Mouse (Mus musculus) megakaryocyte, embryonic 14.5 days (primary cell): ENCODE data around the gene Slc4a1. TPM values are rescaled to one million over a fixed set of nuclear protein-coding genes. Genes with fewer than 3 reads are reported as not detected.

Experiments used
- H3K27me3 ChIP-seq: replicated peaks from 2 replicates; pipeline ENCODE3; 2012; ENCODE audit warnings: inconsistent platforms
- H3K36me3 ChIP-seq: replicated peaks from 2 replicates; pipeline ENCODE3; 2012; ENCODE audit warnings: low read length, inconsistent platforms, mixed read lengths
- H3K4me1 ChIP-seq: 2 replicates; pipeline ENCODE4 v1.6.1; 2012; ENCODE audit warnings: inconsistent platforms
- H3K4me3 ChIP-seq: replicated peaks from 2 replicates; pipeline ENCODE3; 2012; ENCODE audit warnings: moderate library complexity, mild to moderate bottlenecking, inconsistent platforms
- H3K9me3 ChIP-seq: 2 replicates; pipeline ENCODE4 v1.6.1; 2012; ENCODE audit warnings: inconsistent platforms
- FLI1 ChIP-seq: IDR thresholded peaks from 2 replicates; pipeline ENCODE4 v1.6.1; 2012; ENCODE audit warnings: low read length, inconsistent platforms, mixed read lengths
- GATA1 ChIP-seq: IDR thresholded peaks from 3 replicates; pipeline ENCODE4 v1.6.1; 2012; ENCODE audit warnings: mixed read lengths, low read length, inconsistent platforms, borderline replicate concordance
- polyA plus RNA-seq: library from polyadenylated mRNA; stranded (reverse); fragments of >175 nt; gene quantifications from 2 replicates; pipeline ENCODE4 v1.2.3, GENCODE M21; 2012; ENCODE audit warnings: low replicate concordance; ENCODE audit not compliant: insufficient read depth

Gene Slc4a1
- polyA plus RNA-seq, 1 experiment: 0.13 TPM

DNA sequence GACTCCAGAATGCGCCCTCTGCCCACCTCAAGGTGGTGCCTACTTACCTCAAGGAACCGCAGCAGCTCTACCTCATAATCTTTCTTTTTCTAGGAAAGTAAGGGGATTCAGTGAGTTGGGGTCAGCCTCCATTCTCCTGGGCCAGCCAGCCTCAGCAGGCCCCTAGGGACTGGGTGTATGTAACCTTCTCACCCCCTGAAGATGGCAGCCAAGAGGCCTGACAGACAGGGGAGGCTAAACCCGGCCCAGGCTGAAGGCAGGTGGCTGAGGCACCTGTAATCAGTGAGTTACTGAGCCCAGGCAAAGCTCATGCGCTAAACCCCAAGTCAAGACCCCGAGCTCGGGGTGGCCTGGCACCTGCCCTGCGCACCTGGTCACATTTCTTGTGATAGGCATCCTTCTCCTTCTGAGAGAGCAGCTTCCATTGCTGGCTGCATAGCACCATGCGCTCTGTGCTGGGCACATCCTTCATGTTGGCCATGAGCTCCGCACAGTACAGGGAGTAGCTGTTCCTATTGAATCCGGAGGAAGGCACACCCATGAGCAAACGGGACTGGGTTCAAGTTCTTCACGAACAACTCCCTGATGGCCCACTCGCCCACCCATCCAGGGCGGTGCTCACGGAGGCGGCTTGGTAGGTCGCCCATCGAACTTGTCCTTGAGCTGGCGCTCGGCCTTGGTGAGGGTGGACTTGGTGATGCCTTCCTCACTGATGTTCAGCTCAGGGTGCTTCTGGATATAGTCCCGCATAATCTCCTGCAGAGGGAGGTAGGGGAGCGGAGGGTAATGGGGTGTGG lies 56.0 kb downstream of the Slc4a1 start:
- Histone ChIP-seq H3K27me3 (no peaks in the 10 kb centered on the region), H3K4me3 (peak overlapping the region; percentile 89), H3K4me1 (peaks cover 86% of the 10 kb centered on the region), H3K36me3 (peaks cover 96% of the 10 kb centered on the region), H3K9me3 (no peaks in the 10 kb centered on the region)
- no peak for TF ChIP-seq FLI1
- TF ChIP-seq GATA1: no peak

- Histone ChIP-seq H3K9me3 (no peaks in the 10 kb centered on the region), H3K4me1 (peaks cover 76% of the 10 kb centered on the region), H3K4me3 (peak overlapping the region; percentile 89), H3K27me3 (no peaks in the 10 kb centered on the region), H3K36me3 (peaks cover 89% of the 10 kb centered on the region)
- TF ChIP-seq FLI1: no peak; the same call in 1 of the 2 replicates
- TF ChIP-seq GATA1: no peak
These were observed 57.0 kb downstream of the Slc4a1 start for GRCm38 (mm10) chr11:102308979-102309378.

DNA sequence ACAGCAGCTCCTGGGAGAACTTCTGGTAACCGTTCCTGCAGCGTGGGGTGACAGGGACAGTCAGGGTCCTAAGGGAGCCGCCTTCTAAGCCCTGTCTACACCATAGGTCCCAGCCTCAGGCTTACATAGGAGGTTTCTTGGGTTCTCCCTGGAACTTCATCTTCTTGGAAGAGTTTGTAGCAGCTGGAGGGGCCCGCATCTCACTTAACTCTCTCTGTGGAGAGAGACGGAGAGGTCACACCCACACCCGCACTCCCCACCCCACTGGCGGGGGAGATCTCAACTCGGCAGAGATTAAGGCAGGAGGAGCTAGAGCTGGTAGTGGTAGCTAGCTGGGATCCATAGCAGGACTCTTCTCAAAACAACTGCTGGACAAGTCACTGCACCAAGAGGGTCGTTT lies 57.9 kb downstream of the Slc4a1 start:
- H3K9me3 ChIP-seq: no peaks in the 10 kb centered on the region
- no peak overlapping the region for H3K4me3 ChIP-seq
- no peaks in the 10 kb centered on the region for H3K27me3 ChIP-seq
- peaks cover 69% of the 10 kb centered on the region for H3K4me1 ChIP-seq
- peaks cover 80% of the 10 kb centered on the region for H3K36me3 ChIP-seq
- TF ChIP-seq GATA1 (no peak), FLI1 (no peak)

GRCm38 (mm10) chr11:102305359-102305758 lies 60.6 kb downstream of the Slc4a1 start:
- no peak overlapping the region for H3K4me3 ChIP-seq
- H3K36me3 ChIP-seq: peaks cover 53% of the 10 kb centered on the region
- no peaks in the 10 kb centered on the region for H3K27me3 ChIP-seq
- TF ChIP-seq GATA1: no peak
- TF ChIP-seq FLI1: no peak
- no peaks in the 10 kb centered on the region for H3K9me3 ChIP-seq
- peaks cover 49% of the 10 kb centered on the region for H3K4me1 ChIP-seq

DNA sequence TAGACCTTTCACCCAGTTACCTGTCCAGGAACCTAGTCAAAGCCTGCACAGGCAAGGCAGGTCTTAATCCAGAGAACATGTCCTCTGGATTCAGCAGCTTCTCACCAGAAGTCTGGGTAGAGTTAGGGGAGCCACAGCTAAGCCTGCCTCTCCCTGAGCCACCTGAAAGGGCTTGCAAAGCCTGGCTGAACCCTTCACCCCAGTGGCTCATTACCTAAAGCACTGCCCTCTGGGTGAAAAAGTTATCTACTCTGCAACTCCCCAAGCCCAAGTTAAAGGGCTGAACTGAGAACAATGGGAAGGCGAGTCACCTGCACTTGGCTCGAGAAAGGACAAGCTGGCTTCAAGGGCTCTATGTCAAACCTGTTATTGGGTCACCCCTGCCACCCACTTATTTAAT lies 61.9 kb downstream of the Slc4a1 start:
- H3K4me1 ChIP-seq: peaks cover 41% of the 10 kb centered on the region
- H3K27me3 ChIP-seq: no peaks in the 10 kb centered on the region
- no peak overlapping the region for H3K4me3 ChIP-seq
- TF ChIP-seq FLI1: no peak
- no peak for TF ChIP-seq GATA1
- no peaks in the 10 kb centered on the region for H3K9me3 ChIP-seq
- H3K36me3 ChIP-seq: peaks cover 41% of the 10 kb centered on the region

DNA sequence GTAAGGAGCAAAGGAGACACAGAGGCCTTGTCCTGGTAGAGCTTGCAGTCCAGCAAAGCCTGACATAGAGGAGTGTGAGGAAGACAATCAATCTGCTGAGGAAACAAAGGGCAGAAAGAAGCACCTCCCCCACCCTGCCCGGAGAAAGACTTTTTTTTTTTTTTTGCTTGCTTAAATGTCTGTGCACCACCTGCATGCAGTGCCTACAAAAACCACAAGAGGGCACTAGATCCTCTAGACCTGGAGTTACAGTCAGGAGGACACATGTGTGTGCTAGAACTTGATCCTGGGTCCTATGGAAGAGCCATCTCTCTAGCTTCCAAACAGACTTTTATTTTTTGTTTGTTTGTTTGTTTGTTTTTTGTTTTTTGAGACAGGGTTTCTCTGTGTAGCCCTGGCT lies 66.2 kb downstream of the Slc4a1 start:
- H3K9me3 ChIP-seq: no peaks in the 10 kb centered on the region
- H3K4me3 ChIP-seq: no peak overlapping the region
- peaks cover 5% of the 10 kb centered on the region for H3K36me3 ChIP-seq
- H3K27me3 ChIP-seq: no peaks in the 10 kb centered on the region
- peaks cover 35% of the 10 kb centered on the region for H3K4me1 ChIP-seq
- TF ChIP-seq GATA1 (no peak), FLI1 (no peak)

Other genes starting within 250 kb of the Slc4a1 start
- gene Nags, start 220.7 kb downstream of the Slc4a1 start, polyA plus RNA-seq: not detected in 2 replicates
- gene Tmem101, start 209.8 kb downstream of the Slc4a1 start, polyA plus RNA-seq: 13.5 TPM in 1 of 2 replicates, not detected in the other
- gene Lsm12, start 180.9 kb downstream of the Slc4a1 start, polyA plus RNA-seq: 36.7 and 120 TPM in 2 replicates
- gene G6pc3, start 176.6 kb downstream of the Slc4a1 start, polyA plus RNA-seq: 32.9 and 73.3 TPM in 2 replicates
- gene Hdac5, start 136.0 kb downstream of the Slc4a1 start, polyA plus RNA-seq: 384 and 644 TPM in 2 replicates
- 2.6 and 4.2 TPM in 2 replicates for gene BC030867, start 117.3 kb downstream of the Slc4a1 start, polyA plus RNA-seq
- gene Asb16, start 97.5 kb downstream of the Slc4a1 start, polyA plus RNA-seq: not detected in 2 replicates
- 46.7 and 48.3 TPM in 2 replicates for gene Tmub2, start 81.3 kb downstream of the Slc4a1 start, polyA plus RNA-seq
- gene Atxn7l3, start 69.6 kb downstream of the Slc4a1 start, polyA plus RNA-seq: 64.8 and 80.0 TPM in 2 replicates
- 46.9 and 85.8 TPM in 2 replicates for gene Ubtf, start 46.5 kb downstream of the Slc4a1 start, polyA plus RNA-seq
- 3.8 and 6.6 TPM in 2 replicates for gene Rundc3a, start 27.2 kb upstream of the Slc4a1 start, polyA plus RNA-seq
- 164 and 165 TPM in 2 replicates for gene Slc25a39, start 41.7 kb upstream of the Slc4a1 start, polyA plus RNA-seq
- gene Grn, start 64.1 kb upstream of the Slc4a1 start, polyA plus RNA-seq: 44.1 and 152 TPM in 2 replicates
- gene Fam171a2, start 81.5 kb upstream of the Slc4a1 start, polyA plus RNA-seq: 1.7 and 1.8 TPM in 2 replicates
- 3,342 and 4,614 TPM in 2 replicates for gene Itga2b, start 103.9 kb upstream of the Slc4a1 start, polyA plus RNA-seq
- 5.7 and 12.6 TPM in 2 replicates for gene Gpatch8, start 190.2 kb upstream of the Slc4a1 start, polyA plus RNA-seq
- not detected in 2 replicates for gene Gm11627, start 213.3 kb upstream of the Slc4a1 start, polyA plus RNA-seq
- 1.2 and 3.1 TPM in 2 replicates for gene Fzd2, start 238.2 kb upstream of the Slc4a1 start, polyA plus RNA-seq